Comparison of ENCODE assay signal across 19 mouse cellular contexts in the genomic region with DNA sequence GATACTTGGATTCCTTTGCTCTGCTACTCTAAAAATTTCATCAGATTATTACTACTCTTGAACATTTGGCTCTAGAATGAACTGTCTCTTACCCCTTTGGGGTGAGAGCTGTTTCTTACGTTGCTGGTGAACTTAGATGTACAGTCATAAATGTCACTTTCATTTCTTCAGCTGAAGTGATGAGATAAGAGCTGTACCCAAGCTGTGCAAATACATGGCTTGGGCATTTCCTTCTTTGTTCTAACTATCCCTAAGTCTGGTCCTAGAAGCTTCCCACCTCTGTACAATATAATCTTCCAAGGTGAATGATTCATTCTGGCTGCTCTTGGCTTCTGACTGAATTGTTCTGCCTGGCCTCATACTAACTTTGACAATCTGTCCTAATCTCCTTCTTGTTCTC. TPM values are rescaled to one million over a fixed set of nuclear protein-coding genes. Genes with fewer than 3 reads are reported as not detected.
DNase-seq lines count a peak whose midpoint lies in the region; TF ChIP-seq lines count a peak whose summit lies in the region.
"Had no signal": no experiment of that assay in that cellular context is flagged by ENCODE, and none has a peak within 500 bp of the region (broad histone marks: within the 10 kb centered on the region; RNA-seq: fewer than 3 reads in every experiment).

No protein-coding gene starts in this region.

- no peak overlapping the region for H3K27ac ChIP-seq in MEL (ENCODE audit: control insufficient read depth, low read depth, low read length)
- H3K27ac ChIP-seq: embryonic facial prominence, embryonic 13.5 days; embryonic facial prominence, embryonic 15.5 days had no signal

- no peak for TF ChIP-seq RAD21 in MEL (IDR thresholded peaks at IDR 0.05; ENCODE audit: low read depth, low read length)

- peaks cover 22 to 29% of the 10 kb centered on the region in 2 experiments for H3K36me3 ChIP-seq in MEL (ENCODE audit: control insufficient read depth in 1 of 2, insufficient read depth in 2 of 2, low read length in 2 of 2)
- H3K36me3 ChIP-seq: embryonic facial prominence, embryonic 15.5 days had no signal

- H3K9ac ChIP-seq in MEL (ENCODE audit: control insufficient read depth, low read depth, low read length, poor library complexity, severe bottlenecking), result no peak overlapping the region
- H3K9ac ChIP-seq: embryonic facial prominence, embryonic 13.5 days; embryonic facial prominence, embryonic 15.5 days had no signal

- no peaks in the 10 kb centered on the region for H3K27me3 ChIP-seq in MEL (ENCODE audit: control insufficient read depth in 1 of 2, insufficient read depth in 2 of 2, low read length in 2 of 2)
- H3K27me3 ChIP-seq: CH12.LX; embryonic facial prominence, embryonic 13.5 days; embryonic facial prominence, embryonic 15.5 days had no signal

- no peak for TF ChIP-seq CTCF in MEL (IDR thresholded peaks at IDR 0.05 in 2 of 3, conservative IDR thresholded peaks at IDR 0.05 in 1 of 3; ENCODE audit: control insufficient read depth in 1 of 3, insufficient read depth in 1 of 3, low read depth in 2 of 3, low read length in 3 of 3, poor library complexity in 1 of 3, severe bottlenecking in 1 of 3)

- peaks cover 65% of the 10 kb centered on the region for H3K79me2 ChIP-seq in MEL (ENCODE audit: control insufficient read depth, insufficient read depth, low read length, poor library complexity)

- intact Hi-C loops in left cerebral cortex, postnatal 36 days (cut with DNase I), result no loop called here

- no peak overlapping the region for H3K4me3 ChIP-seq in MEL (ENCODE audit: control insufficient read depth in 1 of 2, insufficient read depth in 1 of 2, low read depth in 2 of 2, low read length in 2 of 2)
- H3K4me3 ChIP-seq: embryonic facial prominence, embryonic 13.5 days; embryonic facial prominence, embryonic 15.5 days had no signal

- TF ChIP-seq EP300 in MEL (IDR thresholded peaks at IDR 0.05; ENCODE audit: low read depth in 1 of 2, low read length in 2 of 2), result no peak

- no peaks in the 10 kb centered on the region for H3K9me3 ChIP-seq in MEL (replicated peaks; ENCODE audit: insufficient read depth, low read length)
- H3K9me3 ChIP-seq: embryonic facial prominence, embryonic 13.5 days; embryonic facial prominence, embryonic 15.5 days; G1E had no signal

- peaks cover 7 to 11% of the 10 kb centered on the region in 2 experiments for H3K4me1 ChIP-seq in MEL (ENCODE audit: control insufficient read depth in 1 of 2, insufficient read depth in 2 of 2, low read length in 2 of 2)

- no peak for TF ChIP-seq POLR2A in MEL (IDR thresholded peaks at IDR 0.05; ENCODE audit: control insufficient read depth in 1 of 2, insufficient read depth in 1 of 2, low read depth in 1 of 2, low read length in 2 of 2, poor library complexity in 1 of 2)

- DNase-seq in 416B (ENCODE audit: low read depth), result peak; percentile 53
- DNase-seq in MEL (ENCODE audit: low read depth, low spot score), result peak; percentile 38
- DNase-seq in induced T-regulatory cell, adult 2 months (ENCODE audit: low read depth), result peak; percentile 41
- DNase-seq in left cerebral cortex, postnatal 36 days (ENCODE audit: low spot score in 2 of 2), result no peak
- no peak for DNase-seq in cerebellum, postnatal 14 days
- DNase-seq: adrenal gland, adult 2 months; adrenal gland, postnatal 10 days; adrenal gland, postnatal 25 days; B cell, adult 2 months; cerebellum, adult 11 months; cerebellum, adult 18-20 months; cerebellum, adult 8-10 months; cerebellum, postnatal 10 days; cerebellum, postnatal 36 days; embryo, embryonic 11 days had no signal

TF ChIP-seq in MEL, 35 proteins besides CTCF, POLR2A, EP300 and RAD21:
- no peak for TF ChIP-seq SIN3A (IDR thresholded peaks at IDR 0.05; ENCODE audit: low read length)
- TF ChIP-seq CHD2 (IDR thresholded peaks at IDR 0.05; ENCODE audit: low read length), result no peak
- no peak for TF ChIP-seq BHLHE40 (IDR thresholded peaks at IDR 0.05; ENCODE audit: borderline replicate concordance, low read depth, low read length)
- no peak for TF ChIP-seq TCF12 (IDR thresholded peaks at IDR 0.05; ENCODE audit: low read depth, low read length)
- no peak for TF ChIP-seq SMC3 (IDR thresholded peaks at IDR 0.05; ENCODE audit: low read depth, low read length)
- no peak for TF ChIP-seq TBP (IDR thresholded peaks at IDR 0.05; ENCODE audit: low read depth, low read length)
- no peak for TF ChIP-seq NELFE (IDR thresholded peaks at IDR 0.05; ENCODE audit: low read depth, low read length)
- no peak for TF ChIP-seq RCOR1 (IDR thresholded peaks at IDR 0.05; ENCODE audit: low read depth, low read length)
- no peak for TF ChIP-seq MEF2A (IDR thresholded peaks at IDR 0.05; ENCODE audit: extremely low read depth, insufficient replicate concordance, low read depth, low read length, poor library complexity, severe bottlenecking)
- no peak for TF ChIP-seq MYB (IDR thresholded peaks at IDR 0.05; ENCODE audit: low read depth, low read length)
- no peak for TF ChIP-seq MAX (IDR thresholded peaks at IDR 0.05; ENCODE audit: low read length)
- TF ChIP-seq MAFK (IDR thresholded peaks at IDR 0.05; ENCODE audit: borderline replicate concordance, low read depth, low read length), result no peak
- TF ChIP-seq GATA1 (IDR thresholded peaks at IDR 0.05; ENCODE audit: low read depth, low read length), result peak; percentile 41; the same call in 1 of the 2 replicates
- no peak for TF ChIP-seq ZMIZ1 (IDR thresholded peaks at IDR 0.05; ENCODE audit: low read depth, low read length)
- no peak for TF ChIP-seq KAT2A (conservative IDR thresholded peaks at IDR 0.05; ENCODE audit: low read depth, low read length)
- TF ChIP-seq ETS1 (IDR thresholded peaks at IDR 0.05; ENCODE audit: low read depth, low read length), result 0 out of 2 replicates have a peak, but pooled peaks have one; percentile 28
- TF ChIP-seq ZKSCAN1 (IDR thresholded peaks at IDR 0.05; ENCODE audit: low read depth, low read length), result no peak
- no peak for TF ChIP-seq E2F4 (IDR thresholded peaks at IDR 0.05; ENCODE audit: borderline replicate concordance, low read depth, low read length)
- TF ChIP-seq ELF1 (IDR thresholded peaks at IDR 0.05; ENCODE audit: low read depth, low read length), result no peak
- no peak for TF ChIP-seq NRF1 (IDR thresholded peaks at IDR 0.05; ENCODE audit: insufficient read depth, low read depth, low read length, poor library complexity, severe bottlenecking)
- TF ChIP-seq TAL1 (IDR thresholded peaks at IDR 0.05; ENCODE audit: low read length), result peak; percentile 67
- no peak for TF ChIP-seq USF1 (IDR thresholded peaks at IDR 0.05; ENCODE audit: low read depth, low read length)
- TF ChIP-seq UBTF (IDR thresholded peaks at IDR 0.05; ENCODE audit: borderline replicate concordance, insufficient read depth, low read depth, low read length), result no peak
- no peak for TF ChIP-seq POLR2AphosphoS5 (IDR thresholded peaks at IDR 0.05; ENCODE audit: borderline replicate concordance, low read depth, low read length)
- TF ChIP-seq MXI1 (IDR thresholded peaks at IDR 0.05; ENCODE audit: low read depth, low read length), result no peak
TF ChIP-seq in MEL: peak in this region for 3.

RNA-seq across cellular contexts. Expression of a gene that starts 7.1 kb away (rescaled TPM):
- 35.1 and 39.1 TPM in 2 replicates for total RNA-seq in MEL (2012; rRNA removed)
- 100 to 1,000 TPM in 1 of 2 experiments, 10 to 100 TPM in 1; 23.3 to 276 TPM for polyA plus RNA-seq in MEL (2012; ENCODE audit: insufficient read depth in 1 of 2, insufficient read length in 2 of 2, low read depth in 1 of 2, low replicate concordance in 2 of 2, missing spikeins in 1 of 2)
- total RNA-seq in left cerebral cortex, postnatal 36 days (2021), result 10 to 100 TPM; 21.6 to 33.0 TPM

RNA-seq across cellular contexts. Expression of a gene that starts 44.7 kb away (rescaled TPM):
- total RNA-seq in MEL (2012; rRNA removed), result 40.9 and 48.2 TPM in 2 replicates
- polyA plus RNA-seq in MEL (2012; ENCODE audit: insufficient read depth in 1 of 2, insufficient read length in 2 of 2, low read depth in 1 of 2, low replicate concordance in 2 of 2, missing spikeins in 1 of 2), result 10 to 100 TPM in 1 of 2 experiments, not detected in 1; 53.9 TPM
- 1 to 10 TPM in 1 of 2 experiments, under 1 TPM in 1; 0.84 to 1.6 TPM for total RNA-seq in left cerebral cortex, postnatal 36 days (2021)

Comparison
In these comparisons a context has a peak if more than half of its experiments do, and no peak if none do; other contexts are left out.
1. DNase-seq: peak in 416B (single experiment), MEL (single experiment) and induced T-regulatory cell, adult 2 months (single experiment); none in left cerebral cortex, postnatal 36 days (0 of 2) and cerebellum, postnatal 14 days (0 of 2).
2. RNA of a gene that starts 44.7 kb away (total RNA-seq): 40.9 to 48.2 TPM in MEL; 0.84 to 1.6 TPM in left cerebral cortex, postnatal 36 days; every median in the first group is over 10 times any median in the second.